Mouse (Mus musculus) gastrocnemius, adult 8-10 months (tissue): Measurements from ENCODE around the gene Olfr1193. TPM values are rescaled to one million over a fixed set of nuclear protein-coding genes. Genes with fewer than 3 reads are reported as not detected.
"Not testable (repeated sequence)": the region's sequence is repeated elsewhere in the genome, so short reads cannot be mapped to it uniquely, and the experiment has no call there.

Experiments used
- DNase-seq, 2 experiments: peaks; one replicate each; pipeline ENCODE4 v3.0.0; 2022; ENCODE audit warnings: low spot score in 2 of 2
- total RNA-seq, 4 experiments: library from RNA; stranded (reverse); gene quantifications; 2 replicates each; pipeline ENCODE4 v1.2.4; 2022

Olfr1193 gene
- total RNA-seq: not detected

DNA sequence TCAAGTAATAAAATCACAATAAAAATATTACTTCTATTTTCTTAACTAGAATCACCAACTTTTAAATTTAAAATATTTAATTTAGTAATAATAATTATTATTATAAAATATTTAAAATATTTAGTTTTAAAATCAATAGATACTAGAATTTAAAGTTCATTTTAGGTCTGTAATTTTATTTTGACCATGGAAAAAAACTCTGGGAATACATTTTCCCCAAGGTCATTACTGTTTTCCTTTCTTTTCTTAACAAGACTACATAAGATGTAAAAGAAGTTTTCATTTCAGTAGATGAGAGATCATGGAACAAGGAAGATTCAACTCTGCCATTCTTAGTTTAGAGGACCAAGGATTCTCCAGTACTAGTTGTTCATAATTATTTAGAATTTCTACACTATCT, at the start of gene Olfr1193:
Gene Olfr1193 (plus strand): TSS at position 301 of the 400 bp plus-strand sequence.
- DNase-seq: not testable (repeated sequence)

DNA sequence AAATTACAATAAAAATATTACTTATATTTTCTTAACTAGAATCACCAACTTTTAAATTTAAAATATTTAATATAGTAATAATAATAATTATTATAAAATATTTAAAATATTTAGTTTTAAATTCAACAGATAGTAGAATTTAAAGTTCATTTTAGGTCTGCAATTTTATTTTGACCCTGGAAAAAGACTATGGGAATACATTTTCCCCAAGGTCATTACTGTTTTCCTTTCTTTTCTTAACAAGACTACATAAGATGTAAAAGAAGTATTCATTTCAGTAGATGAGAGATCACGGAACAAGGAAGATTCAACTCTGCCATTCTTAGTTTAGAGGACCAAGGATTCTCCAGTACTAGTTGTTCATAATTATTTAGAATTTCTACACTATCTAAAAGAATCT, 35.2 kb upstream of the Olfr1193 start, which contains the start of gene Olfr1191-ps1:
Gene Olfr1191-ps1 (plus strand): TSS at position 301 of the 400 bp plus-strand sequence.
- DNase-seq: not testable (repeated sequence)

DNA sequence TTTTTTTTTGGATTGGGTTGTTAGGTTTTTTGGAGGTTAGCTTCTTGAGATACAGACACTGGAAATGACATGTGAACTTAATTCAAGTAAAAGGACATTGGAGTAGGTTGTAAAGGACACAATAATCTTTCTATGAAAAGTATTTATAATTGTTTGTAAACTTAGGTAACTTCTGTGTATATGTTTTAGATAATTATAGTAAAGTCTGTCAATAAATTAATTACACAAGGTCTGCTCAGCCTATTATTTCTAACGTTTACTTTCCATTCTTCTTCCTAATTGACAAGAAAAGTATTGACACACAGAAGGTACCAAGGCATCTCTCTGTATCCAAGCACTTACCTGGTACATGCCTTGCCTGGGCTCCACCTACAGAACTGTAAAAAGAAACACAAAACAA, 27.2 kb upstream of the Olfr1193 start, which contains the start of gene Olfr1192-ps1:
Gene Olfr1192-ps1 (plus strand): TSS at position 301 of the 400 bp plus-strand sequence.
- DNase-seq: no peak

DNA sequence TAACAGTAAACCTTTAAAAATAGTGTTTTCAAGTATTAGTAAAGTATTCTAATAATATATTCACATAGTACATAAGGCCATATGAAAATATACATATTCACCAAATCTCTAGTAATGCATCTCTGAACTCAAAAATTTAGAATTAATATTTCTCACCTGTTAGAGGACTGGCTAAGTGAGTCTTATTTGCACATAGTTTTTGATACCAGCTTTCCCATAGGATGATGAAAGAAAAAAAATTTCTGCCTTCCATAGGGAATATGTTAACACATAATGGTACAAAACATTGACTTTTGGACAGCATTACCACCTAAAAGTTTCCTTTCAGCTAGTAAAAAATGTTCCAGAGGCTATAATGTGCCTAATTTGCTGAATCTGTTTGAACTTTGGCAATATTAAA, 13.7 kb downstream of the Olfr1193 start, which contains the start of gene Olfr1195:
Gene Olfr1195 (minus strand): TSS at position 101 of the 400 bp plus-strand sequence.
- no peak for DNase-seq

DNA sequence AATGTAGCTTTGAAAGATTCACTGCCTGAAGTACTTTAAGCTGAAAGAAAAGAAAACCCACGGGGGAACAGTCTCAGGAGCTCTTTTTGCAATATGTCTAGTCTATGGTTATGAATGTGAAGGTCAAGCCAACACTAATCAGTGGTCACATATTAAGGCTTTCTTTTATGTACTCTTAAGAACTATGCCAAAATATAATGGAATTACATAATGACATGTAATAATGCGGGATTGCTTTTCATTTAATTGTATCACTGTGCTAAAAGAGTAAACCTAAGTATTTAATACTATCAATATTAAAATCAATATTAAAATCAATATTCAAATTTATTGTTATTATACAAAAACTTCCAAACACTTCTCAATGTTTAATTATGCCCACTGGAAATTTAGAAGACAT, 29.1 kb downstream of the Olfr1193 start, which contains the start of gene Olfr1196:
Gene Olfr1196 (minus strand): TSS at position 101 of the 400 bp plus-strand sequence.
- no peak for DNase-seq

Other genes starting within 250 kb of the Olfr1193 start
- gene Olfr1181, start 249.5 kb upstream of the Olfr1193 start, total RNA-seq: not detected
- gene Gm13757, start 226.5 kb upstream of the Olfr1193 start, total RNA-seq: not detected
- gene Olfr1183, start 220.8 kb upstream of the Olfr1193 start, total RNA-seq: not detected
- not detected for gene Olfr1184, start 192.0 kb upstream of the Olfr1193 start, total RNA-seq
- gene Olfr1185-ps1, start 182.3 kb upstream of the Olfr1193 start, total RNA-seq: not detected
- not detected for gene Olfr1186, start 157.1 kb upstream of the Olfr1193 start, total RNA-seq
- gene Olfr1188, start 118.7 kb upstream of the Olfr1193 start, total RNA-seq: not detected
- not detected for gene Olfr1189, start 89.2 kb upstream of the Olfr1193 start, total RNA-seq
- not detected for gene Olfr1191-ps1, start 35.1 kb upstream of the Olfr1193 start, total RNA-seq
- gene Olfr1192-ps1, start 27.1 kb upstream of the Olfr1193 start, total RNA-seq: not detected
- gene Olfr1195, start 13.6 kb downstream of the Olfr1193 start, total RNA-seq: not detected
- gene Olfr1196, start 29.0 kb downstream of the Olfr1193 start, total RNA-seq: not detected
- gene Olfr1197, start 56.7 kb downstream of the Olfr1193 start, total RNA-seq: not detected
- gene Olfr1198, start 75.7 kb downstream of the Olfr1193 start, total RNA-seq: not detected
- gene Olfr1199, start 84.8 kb downstream of the Olfr1193 start, total RNA-seq: not detected
- gene Olfr1200, start 94.9 kb downstream of the Olfr1193 start, total RNA-seq: not detected
- gene Olfr1201, start 117.4 kb downstream of the Olfr1193 start, total RNA-seq: not detected
- not detected for gene Olfr1202, start 138.9 kb downstream of the Olfr1193 start, total RNA-seq
- gene Olfr1205, start 154.1 kb downstream of the Olfr1193 start, total RNA-seq: not detected
- gene Olfr1204, start 173.7 kb downstream of the Olfr1193 start, total RNA-seq: not detected
- not detected for gene Olfr1206, start 187.6 kb downstream of the Olfr1193 start, total RNA-seq
- not detected for gene Olfr1208, start 226.7 kb downstream of the Olfr1193 start, total RNA-seq
- gene Olfr1209, start 239.5 kb downstream of the Olfr1193 start, total RNA-seq: not detected